Mouse (Mus musculus): ENCODE measurements around the gene Olfr921. TPM values are rescaled to one million over a fixed set of nuclear protein-coding genes. Genes with fewer than 3 reads are reported as not detected.

The Olfr921 gene
- polyA plus RNA-seq, 1 experiment: 0.18 TPM

GRCm38 (mm10) chr9:38814314-38814713 lies 41.4 kb downstream of the Olfr921 start, which contains the start of gene Olfr922:
TSS of gene Olfr922 (plus strand) at chr9:38814614.
- no peaks in the 10 kb centered on the region for H3K4me1 ChIP-seq (ENCODE audit: control insufficient read depth, insufficient read depth, low read length)
- no peak for DNase-seq
- no peaks in the 10 kb centered on the region for H3K27me3 ChIP-seq (ENCODE audit: control insufficient read depth, insufficient read depth, low read length)
- TF ChIP-seq POLR2A (IDR thresholded peaks at IDR 0.05; ENCODE audit: borderline replicate concordance, insufficient read depth, low read length): no peak
- TF ChIP-seq CTCF (IDR thresholded peaks at IDR 0.05; ENCODE audit: borderline replicate concordance, insufficient read depth, low read depth, low read length): no peak
- 60% methylated on average over 2 of the region's 2 CpGs for WGBS
- H3K4me3 ChIP-seq (replicated peaks; ENCODE audit: insufficient read depth, low read depth, low read length): no peak within 1 kb of the TSS
- H3K27ac ChIP-seq (ENCODE audit: insufficient read depth, low read length): no peak within 1 kb of the TSS

- Histone ChIP-seq H3K4me1 (ENCODE audit: control insufficient read depth, insufficient read depth, low read length) (no peaks in the 10 kb centered on the region), H3K27me3 (ENCODE audit: control insufficient read depth, insufficient read depth, low read length) (no peaks in the 10 kb centered on the region), H3K27ac (ENCODE audit: insufficient read depth, low read length) (no peak overlapping the region), H3K4me3 (replicated peaks; ENCODE audit: insufficient read depth, low read depth, low read length) (no peak overlapping the region)
- WGBS: 70% methylated on average over 1 of the region's 1 CpGs
- no peak for DNase-seq
- TF ChIP-seq POLR2A (IDR thresholded peaks at IDR 0.05; ENCODE audit: borderline replicate concordance, insufficient read depth, low read length): no peak
- TF ChIP-seq CTCF (IDR thresholded peaks at IDR 0.05; ENCODE audit: borderline replicate concordance, insufficient read depth, low read depth, low read length): no peak
Measured at GRCm38 (mm10) chr9:38815458-38815986, 42.7 kb downstream of the Olfr921 start.

GRCm38 (mm10) chr9:38826245-38826644 lies 53.4 kb downstream of the Olfr921 start, which contains the start of gene Olfr923:
TSS of gene Olfr923 (plus strand) at chr9:38826545.
- WGBS: 76% methylated on average over 1 of the region's 1 CpGs
- H3K27me3 ChIP-seq (ENCODE audit: control insufficient read depth, insufficient read depth, low read length): no peaks in the 10 kb centered on the region
- no peak for TF ChIP-seq CTCF (IDR thresholded peaks at IDR 0.05; ENCODE audit: borderline replicate concordance, insufficient read depth, low read depth, low read length)
- no peak for TF ChIP-seq POLR2A (IDR thresholded peaks at IDR 0.05; ENCODE audit: borderline replicate concordance, insufficient read depth, low read length)
- H3K4me3 ChIP-seq (replicated peaks; ENCODE audit: insufficient read depth, low read depth, low read length): no peak within 1 kb of the TSS
- H3K27ac ChIP-seq (ENCODE audit: insufficient read depth, low read length): no peak within 1 kb of the TSS
- no peak for DNase-seq
- no peaks in the 10 kb centered on the region for H3K4me1 ChIP-seq (ENCODE audit: control insufficient read depth, insufficient read depth, low read length)

Other genes with a start within 250 kb of the Olfr921 start
- not detected in 2 replicates for gene Olfr910, start 235.2 kb upstream of the Olfr921 start, polyA plus RNA-seq (2012; rRNA removed)
- not detected in 2 replicates for gene Olfr912, start 192.9 kb upstream of the Olfr921 start, polyA plus RNA-seq (2012; rRNA removed)
- not detected in 2 replicates for gene Olfr913, start 180.3 kb upstream of the Olfr921 start, polyA plus RNA-seq (2012; rRNA removed)
- not detected in 2 replicates for gene Olfr914, start 168.0 kb upstream of the Olfr921 start, polyA plus RNA-seq (2012; rRNA removed)
- gene Olfr916, start 113.2 kb upstream of the Olfr921 start, polyA plus RNA-seq (2012; rRNA removed): not detected in 2 replicates
- not detected in 2 replicates for gene Olfr917, start 107.2 kb upstream of the Olfr921 start, polyA plus RNA-seq (2012; rRNA removed)
- not detected in 2 replicates for gene Olfr918, start 98.5 kb upstream of the Olfr921 start, polyA plus RNA-seq (2012; rRNA removed)
- not detected in 2 replicates for gene Olfr919, start 69.4 kb upstream of the Olfr921 start, polyA plus RNA-seq (2012; rRNA removed)
- gene Vwa5a, start 54.8 kb upstream of the Olfr921 start, polyA plus RNA-seq (2012; rRNA removed): 8.1 and 8.4 TPM in 2 replicates
- gene Olfr920, start 20.8 kb upstream of the Olfr921 start, polyA plus RNA-seq (2012; rRNA removed): 0.20 and 0.24 TPM in 2 replicates
- 0.52 and 0.57 TPM in 2 replicates for gene Olfr922, start 41.5 kb downstream of the Olfr921 start, polyA plus RNA-seq (2012; rRNA removed)
- 0.30 and 0.39 TPM in 2 replicates for gene Olfr923, start 53.5 kb downstream of the Olfr921 start, polyA plus RNA-seq (2012; rRNA removed)
- gene Olfr924, start 71.4 kb downstream of the Olfr921 start, polyA plus RNA-seq (2012; rRNA removed): 0.05 TPM in 1 of 2 replicates, not detected in the other
- gene Olfr26, start 82.0 kb downstream of the Olfr921 start, polyA plus RNA-seq (2012; rRNA removed): not detected in 2 replicates
- 0.10 TPM in 1 of 2 replicates, not detected in the other for gene Olfr926, start 104.1 kb downstream of the Olfr921 start, polyA plus RNA-seq (2012; rRNA removed)
- gene Olfr930, start 156.7 kb downstream of the Olfr921 start, polyA plus RNA-seq (2012; rRNA removed): not detected in 2 replicates
- gene Olfr933, start 199.2 kb downstream of the Olfr921 start, polyA plus RNA-seq (2012; rRNA removed): not detected in 2 replicates
- gene Olfr934, start 215.2 kb downstream of the Olfr921 start, polyA plus RNA-seq (2012; rRNA removed): not detected in 2 replicates
- not detected in 2 replicates for gene Olfr935, start 226.6 kb downstream of the Olfr921 start, polyA plus RNA-seq (2012; rRNA removed)

Measured in cerebellum, adult 2 months (tissue).